Mouse (Mus musculus): Measurements from ENCODE around the gene Rxra. TPM values are rescaled to one million over a fixed set of nuclear protein-coding genes. Genes with fewer than 3 reads are reported as not detected.

Rxra gene
- polyA plus RNA-seq, 1 experiment from 2014 or later = 5.5 TPM

GRCm38 (mm10) chr2:27801041-27801440, 124.8 kb downstream of the Rxra start:
- DNase-seq (ENCODE audit: low spot score) = no peak

- DNase-seq (ENCODE audit: low spot score) = no peak
These were observed 126.3 kb downstream of the Rxra start for GRCm38 (mm10) chr2:27802493-27802892.

- no peak for DNase-seq (ENCODE audit: low spot score)
These were observed 130.5 kb downstream of the Rxra start for GRCm38 (mm10) chr2:27806691-27807090.

GRCm38 (mm10) chr2:27807684-27808083, 131.4 kb downstream of the Rxra start:
- DNase-seq (ENCODE audit: low spot score) = no peak

GRCm38 (mm10) chr2:27809897-27810296, 133.7 kb downstream of the Rxra start:
- DNase-seq (ENCODE audit: low spot score) = no peak

Other genes with a start within 250 kb of the Rxra start
- 6.4 and 7.9 TPM in 2 replicates for gene Vav2, start 249.4 kb upstream of the Rxra start, polyA plus RNA-seq (2015; fragmentation: Nextera tagmentation; extraction: Ambion mirVana)
- gene Brd3os, start 234.1 kb upstream of the Rxra start, polyA plus RNA-seq (2015; fragmentation: Nextera tagmentation; extraction: Ambion mirVana) = 2.0 and 2.1 TPM in 2 replicates
- gene Brd3, start 168.8 kb upstream of the Rxra start, polyA plus RNA-seq (2015; fragmentation: Nextera tagmentation; extraction: Ambion mirVana) = 68.8 and 74.8 TPM in 2 replicates
- 41.7 and 42.7 TPM in 2 replicates for gene Wdr5, start 161.3 kb upstream of the Rxra start, polyA plus RNA-seq (2015; fragmentation: Nextera tagmentation; extraction: Ambion mirVana)
- gene Col5a1, start 210.0 kb downstream of the Rxra start, polyA plus RNA-seq (2015; fragmentation: Nextera tagmentation; extraction: Ambion mirVana) = 10.5 and 12.2 TPM in 2 replicates

Measured in thymus, postnatal 0 days (tissue).